Mouse (Mus musculus) CH12.LX (cell line): ENCODE measurements around the gene Olfr125.

Experiments used
- CHD2 ChIP-seq: IDR thresholded peaks from 2 replicates; pipeline ENCODE4 v1.6.1; 2011; ENCODE audit warnings: low read length, improper control_type of control experiment
- CTCF ChIP-seq, 2 experiments: IDR thresholded peaks in 1 of 2; conservative IDR thresholded peaks in 1 of 2; 2 replicates each; pipeline ENCODE4 v1.5.1; 2011 to 2012; ENCODE audit warnings: low read depth in 2 of 2, low read length in 2 of 2, improper control_type of control experiment in 1 of 2, inconsistent platforms in 1 of 2, mild to moderate bottlenecking in 1 of 2, moderate library complexity in 1 of 2
- HCFC1 ChIP-seq: IDR thresholded peaks from 2 replicates; pipeline ENCODE4 v1.6.1; 2012; ENCODE audit warnings: low read depth, mild to moderate bottlenecking, inconsistent platforms, low read length, improper control_type of control experiment
- MAFK ChIP-seq: IDR thresholded peaks from 2 replicates; pipeline ENCODE4 v1.6.1; 2011; ENCODE audit warnings: low read length, improper control_type of control experiment; ENCODE audit not compliant: insufficient replicate concordance
- MAZ ChIP-seq: IDR thresholded peaks from 2 replicates; pipeline ENCODE4 v1.6.1; 2012; ENCODE audit warnings: low read depth, mild to moderate bottlenecking, inconsistent platforms, low read length, improper control_type of control experiment, moderate library complexity
- POLR2A ChIP-seq: IDR thresholded peaks from 2 replicates; pipeline ENCODE4 v1.6.1; 2011; ENCODE audit warnings: low read depth, mild to moderate bottlenecking, improper control_type of control experiment, low read length
- POLR2AphosphoS2 ChIP-seq: IDR thresholded peaks from 2 replicates; pipeline ENCODE4 v1.6.1; 2011; ENCODE audit warnings: low read depth, low read length, improper control_type of control experiment
- SIN3A ChIP-seq: IDR thresholded peaks from 2 replicates; pipeline ENCODE4 v1.6.1; 2012; ENCODE audit warnings: low read length, improper control_type of control experiment, inconsistent platforms
- SMC3 ChIP-seq: IDR thresholded peaks from 2 replicates; pipeline ENCODE4 v1.6.1; 2011; ENCODE audit warnings: low read depth, low read length, improper control_type of control experiment
- TBP ChIP-seq: conservative IDR thresholded peaks from 2 replicates; pipeline ENCODE4 v1.6.1; 2011; ENCODE audit warnings: low read depth, low read length, improper control_type of control experiment
- TCF12 ChIP-seq: IDR thresholded peaks from 2 replicates; pipeline ENCODE4 v1.6.1; 2014; ENCODE audit warnings: low read depth, mild to moderate bottlenecking, inconsistent platforms, low read length, improper control_type of control experiment
- USF1 ChIP-seq: IDR thresholded peaks from 2 replicates; pipeline ENCODE4 v1.6.1; 2014; ENCODE audit warnings: low read depth, mild to moderate bottlenecking, inconsistent platforms, low read length, improper control_type of control experiment
- ZNF384 ChIP-seq: IDR thresholded peaks from 2 replicates; pipeline ENCODE4 v1.6.1; 2012; ENCODE audit warnings: low read depth, low read length, improper control_type of control experiment, inconsistent platforms

DNA sequence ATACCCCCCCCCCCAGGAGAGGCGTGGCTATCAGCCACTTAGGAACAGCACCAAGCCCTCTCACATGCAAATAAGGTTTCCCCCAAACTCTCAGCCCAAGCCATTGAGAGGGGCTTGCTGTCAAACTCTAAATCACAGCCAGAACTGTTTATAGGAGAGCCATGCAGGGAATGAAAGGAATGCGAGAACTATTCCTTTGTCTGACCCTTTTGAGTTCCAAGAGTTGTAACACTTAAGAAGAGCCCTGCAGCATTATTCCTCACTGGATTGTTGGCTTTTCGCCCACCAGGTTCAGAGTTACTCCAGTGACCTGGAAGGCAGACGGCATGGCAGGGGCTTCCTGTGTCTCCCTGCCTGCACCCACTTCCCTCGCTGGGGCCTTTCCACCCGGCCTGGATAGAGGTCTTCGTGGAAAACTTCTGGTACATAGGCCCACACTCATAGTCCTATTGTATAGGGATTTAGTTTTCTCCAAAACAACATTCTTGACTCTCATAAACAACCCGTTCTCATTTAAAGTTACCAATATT, 37.0 kb downstream of the Olfr125 start:
- TF ChIP-seq POLR2A: no peak
- TF ChIP-seq POLR2AphosphoS2: no peak
- no peak for TF ChIP-seq SIN3A
- no peak for TF ChIP-seq USF1
- TF ChIP-seq CHD2: no peak
- TF ChIP-seq SMC3: no peak
- no peak for TF ChIP-seq MAFK
- no peak for TF ChIP-seq CTCF (conservative IDR thresholded peaks at IDR 0.05 in 1 of 2, IDR thresholded peaks at IDR 0.05 in 1 of 2; ENCODE audit: low read depth in 2 of 2, low read length in 2 of 2)
- no peak for TF ChIP-seq MAZ
- no peak for TF ChIP-seq HCFC1
- no peak for TF ChIP-seq TCF12
- no peak for TF ChIP-seq ZNF384
- no peak for TF ChIP-seq TBP
